Mouse (Mus musculus) ES-CJ7 (cell line): ENCODE measurements around the gene Zup1.
"Not testable (repeated sequence)": the region's sequence is repeated elsewhere in the genome, so short reads cannot be mapped to it uniquely, and the experiment has no call there.

ENCODE experiments used
- DNase-seq: peaks from one replicate; pipeline ENCODE4 v3.0.0; 2011; ENCODE audit warnings: low read depth, low spot score

Zup1 gene

GRCm38 (mm10) chr10:33950803-33951583, at the start of gene Zup1:
Gene Zup1, minus strand, starts transcription at chr10:33951269.
- DNase-seq = peak; percentile 86

DNA sequence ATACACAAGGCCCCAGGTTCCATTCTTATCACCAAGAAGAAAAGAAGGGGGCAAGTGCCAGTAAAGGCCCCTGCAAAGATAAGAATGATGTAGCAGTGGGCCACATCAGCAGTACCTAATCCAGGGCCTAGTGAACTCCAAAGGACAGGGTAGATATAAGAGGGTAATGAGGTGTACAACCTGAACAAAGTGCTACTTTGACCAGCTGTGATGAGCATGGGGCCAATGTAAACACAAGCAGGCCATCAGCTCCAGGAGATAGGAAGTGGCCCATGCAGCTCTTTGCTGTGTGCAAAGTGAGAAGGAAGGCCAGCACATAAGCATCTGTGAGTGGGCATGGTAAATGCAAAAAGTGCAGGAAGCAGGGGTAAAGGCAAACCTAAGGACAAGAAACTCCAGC, 47.3 kb upstream of the Zup1 start:
- DNase-seq = no peak

- DNase-seq = not testable (repeated sequence)
These were observed 45.6 kb upstream of the Zup1 start for GRCm38 (mm10) chr10:33996686-33997085.

DNA sequence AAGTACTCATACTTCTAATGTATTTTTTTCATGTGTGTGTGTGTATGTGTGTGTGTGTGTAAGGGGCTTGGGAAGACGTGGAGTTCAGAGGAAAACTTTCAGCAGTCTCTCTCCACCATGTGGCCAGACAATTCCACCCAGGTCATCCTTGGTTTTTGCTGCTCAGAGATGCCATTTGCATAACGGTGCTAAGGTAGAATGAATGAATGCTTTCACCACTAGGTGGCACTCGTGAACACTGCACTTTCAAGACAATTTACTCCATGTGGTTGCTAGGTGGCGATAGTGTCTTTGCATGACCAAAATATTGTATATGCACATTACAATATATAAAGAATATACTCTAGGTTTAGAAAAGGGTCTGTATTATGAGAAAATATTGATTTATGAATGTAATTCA, 35.7 kb upstream of the Zup1 start:
- DNase-seq = peak; percentile 97

DNA sequence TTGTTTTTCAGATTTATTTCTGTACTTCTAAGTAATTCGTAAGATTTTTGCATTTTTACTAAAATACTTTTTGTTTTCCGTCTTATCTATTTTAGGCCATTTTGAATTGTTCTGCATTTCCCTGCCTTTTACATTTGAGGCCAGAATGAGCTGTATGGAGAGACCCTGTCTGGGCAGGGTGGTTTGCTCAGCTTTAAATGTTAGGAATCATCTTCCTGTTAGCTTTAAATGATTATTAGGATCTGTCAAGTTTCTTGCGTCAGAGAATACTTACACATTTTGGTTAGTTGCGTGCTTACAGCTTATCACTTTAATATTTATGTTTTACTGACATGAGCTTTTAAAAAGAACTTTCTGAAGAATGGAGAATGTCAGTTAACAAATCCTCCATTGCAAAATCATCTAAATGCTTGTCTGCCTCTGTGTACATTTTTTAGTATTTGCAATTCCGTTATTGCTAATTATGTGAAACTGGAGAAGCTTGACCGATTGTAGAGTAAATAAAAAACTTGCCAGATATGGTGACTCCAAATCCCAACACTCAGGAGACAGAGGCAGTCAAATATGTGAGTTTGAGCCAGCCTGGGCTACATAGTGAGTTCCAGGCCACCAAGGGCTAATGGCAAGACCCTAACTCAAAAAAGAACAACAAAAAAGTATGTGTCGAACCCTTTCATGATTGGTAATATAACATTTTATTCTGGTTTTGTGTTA, 23.9 kb upstream of the Zup1 start:
- DNase-seq = no peak

GRCm38 (mm10) chr10:33952509-33952908, 1.4 kb upstream of the Zup1 start:
- peak; percentile 42 for DNase-seq

GRCm38 (mm10) chr10:33946336-33946735, 4.7 kb downstream of the Zup1 start:
- no peak for DNase-seq

DNA sequence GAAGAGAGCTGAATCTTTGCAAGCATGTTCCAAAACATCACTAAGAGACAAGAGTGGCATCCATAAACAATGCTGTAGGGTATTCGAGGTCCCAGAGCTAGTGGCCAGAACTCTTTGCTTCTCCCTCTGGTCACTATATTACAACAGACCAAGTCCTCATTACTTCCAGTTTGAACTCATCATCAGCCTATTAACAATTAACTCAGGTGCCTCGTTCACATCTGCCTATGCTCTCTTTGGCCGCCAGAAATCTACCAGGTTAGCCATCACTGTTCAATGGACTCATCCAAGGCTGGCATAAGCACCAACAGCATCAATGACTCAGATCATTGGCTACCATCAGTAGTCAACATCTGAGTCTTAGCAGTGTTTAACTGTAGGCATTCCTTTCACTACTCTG, 5.7 kb downstream of the Zup1 start:
- DNase-seq = no peak

GRCm38 (mm10) chr10:33940702-33941101, 10.4 kb downstream of the Zup1 start:
- DNase-seq = no peak

DNA sequence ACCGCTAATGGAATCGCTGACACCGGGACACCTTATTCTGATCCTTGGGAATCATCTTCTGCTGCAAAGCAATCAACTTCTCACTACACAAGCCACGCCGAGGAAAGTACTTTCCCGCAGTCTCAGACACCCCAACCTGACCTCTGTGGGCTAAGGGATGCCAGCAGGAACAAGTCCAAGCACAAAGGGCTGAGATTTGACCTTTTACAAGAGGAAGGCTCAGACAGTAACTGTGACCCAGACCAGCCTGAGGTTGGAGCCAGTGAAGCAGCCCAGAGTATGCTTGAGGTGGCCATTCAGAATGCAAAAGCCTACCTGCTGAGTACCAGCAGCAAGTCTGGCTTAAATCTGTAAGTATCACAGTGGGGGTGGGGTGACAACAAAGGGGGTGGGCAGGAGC, 45.6 kb downstream of the Zup1 start:
- DNase-seq = peak; percentile 73

- DNase-seq = peak; percentile 91
These were observed 46.3 kb downstream of the Zup1 start, which contains the start of gene Rsph4a for GRCm38 (mm10) chr10:33904530-33905481. Gene Rsph4a, plus strand, starts transcription at chr10:33905111.

- not testable (repeated sequence) for DNase-seq
These were observed 49.5 kb downstream of the Zup1 start for GRCm38 (mm10) chr10:33901520-33901919.

GRCm38 (mm10) chr10:33882411-33882810, 68.7 kb downstream of the Zup1 start:
- DNase-seq = peak; percentile 53

DNA sequence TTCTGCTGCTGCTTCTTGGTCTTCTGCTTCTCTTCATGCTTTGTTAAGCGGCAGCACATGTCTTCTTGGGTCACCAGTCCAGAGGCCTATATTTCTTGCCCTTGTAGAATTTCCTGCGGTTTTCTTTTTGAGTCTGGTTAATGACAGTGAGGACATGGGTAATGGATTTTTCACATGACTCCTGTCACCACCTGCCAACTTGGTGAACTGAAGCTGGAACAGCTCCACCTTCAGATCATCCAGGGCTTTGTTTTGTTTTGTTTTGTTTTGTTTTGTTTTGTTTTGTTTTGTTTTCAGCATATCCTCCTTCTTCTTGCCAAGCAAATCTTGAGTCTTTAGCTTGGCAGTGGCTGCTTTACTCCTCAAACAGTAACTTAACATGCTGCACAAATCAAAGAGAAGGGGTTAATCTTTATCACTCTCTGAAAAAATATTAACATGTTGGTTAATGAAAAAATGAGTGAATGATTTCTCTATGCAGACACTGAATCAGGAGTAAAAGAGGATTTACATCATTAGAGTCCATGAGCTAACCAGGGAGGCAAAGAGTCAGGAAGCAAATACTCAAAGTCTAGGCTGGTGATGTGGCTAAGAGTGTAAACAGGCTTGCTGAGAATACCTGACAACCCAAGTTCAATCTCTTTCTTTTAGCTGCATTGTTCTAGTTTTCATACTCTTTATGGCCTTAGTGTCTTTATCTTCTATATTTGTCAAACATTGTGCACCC, 78.2 kb downstream of the Zup1 start:
- no peak for DNase-seq

DNA sequence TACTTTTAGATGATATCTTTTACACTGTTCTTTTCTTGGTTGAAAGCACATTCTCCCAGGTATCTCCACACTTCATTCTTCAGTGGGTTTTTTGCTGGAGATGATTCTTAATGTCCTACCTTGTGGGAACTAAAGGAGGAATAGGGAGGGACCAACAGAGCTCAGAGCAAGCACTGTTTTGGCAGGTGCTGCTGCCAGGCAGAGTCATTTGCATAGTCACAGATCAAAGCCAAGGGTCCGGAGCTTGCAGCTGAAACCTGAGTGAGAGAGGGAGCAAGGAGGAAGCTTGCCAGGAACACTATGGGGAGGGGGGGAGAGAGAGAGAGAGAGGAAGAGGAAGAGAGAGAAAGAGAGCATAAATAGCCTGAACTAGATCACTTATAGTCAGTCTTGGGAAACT, 80.6 kb downstream of the Zup1 start:
- peak; percentile 20 for DNase-seq
